Mouse (Mus musculus) layer of hippocampus, postnatal 14 days (tissue): Measurements from ENCODE around the gene Vac14. TPM values are rescaled to one million over a fixed set of nuclear protein-coding genes. Genes with fewer than 3 reads are reported as not detected.

Source experiments
- DNase-seq, 2 experiments: peaks; one replicate each; pipeline ENCODE4 v3.0.0; 2021 to 2022; ENCODE audit warnings: low spot score in 2 of 2, mixed read lengths in 1 of 2
- total RNA-seq, 2 experiments: library from RNA; stranded (reverse); gene quantifications; 2 replicates each; pipeline ENCODE4 v1.2.3; 2021

The Vac14 gene
- total RNA-seq, 2 experiments from 2014 or later = 24.5 to 26.6 TPM

DNA sequence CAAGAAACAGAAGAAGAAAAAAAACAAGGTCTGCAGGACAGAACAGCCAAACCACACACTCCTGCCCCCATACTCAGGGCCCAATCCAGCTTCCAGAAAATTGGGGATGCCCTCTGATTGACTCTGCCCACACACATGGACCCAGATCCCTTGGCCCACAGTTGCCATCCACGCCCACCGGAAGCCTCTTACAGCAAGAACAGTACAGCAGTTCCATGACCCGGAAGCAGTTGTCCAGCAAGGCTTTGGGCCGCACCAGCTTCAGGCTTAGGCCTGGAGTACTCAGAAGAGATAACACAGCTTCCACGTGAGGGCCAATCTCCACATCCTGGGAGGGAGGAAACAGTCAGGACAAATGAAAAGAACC lies 124.0 kb downstream of the Vac14 start:
- DNase-seq = no peak

DNA sequence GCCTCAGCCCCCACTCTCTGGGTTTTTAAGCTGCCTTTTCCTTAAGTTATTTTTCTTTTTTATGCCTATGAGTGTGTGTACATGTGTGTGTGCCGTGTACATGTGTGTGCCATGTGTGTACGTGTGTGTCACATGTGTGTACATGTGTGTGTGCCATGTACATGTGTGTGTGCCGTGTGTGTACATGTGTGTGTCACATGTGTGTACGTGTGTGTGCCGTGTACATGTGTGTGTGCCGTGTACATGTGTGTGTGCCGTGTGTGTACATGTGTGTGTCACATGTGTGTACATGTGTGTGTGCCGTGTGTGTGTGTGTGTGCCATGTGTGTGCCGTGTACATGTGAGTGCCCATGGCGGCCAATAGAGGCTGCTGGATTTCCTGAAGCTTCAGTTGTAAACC lies 126.8 kb downstream of the Vac14 start:
- no peak for DNase-seq

DNA sequence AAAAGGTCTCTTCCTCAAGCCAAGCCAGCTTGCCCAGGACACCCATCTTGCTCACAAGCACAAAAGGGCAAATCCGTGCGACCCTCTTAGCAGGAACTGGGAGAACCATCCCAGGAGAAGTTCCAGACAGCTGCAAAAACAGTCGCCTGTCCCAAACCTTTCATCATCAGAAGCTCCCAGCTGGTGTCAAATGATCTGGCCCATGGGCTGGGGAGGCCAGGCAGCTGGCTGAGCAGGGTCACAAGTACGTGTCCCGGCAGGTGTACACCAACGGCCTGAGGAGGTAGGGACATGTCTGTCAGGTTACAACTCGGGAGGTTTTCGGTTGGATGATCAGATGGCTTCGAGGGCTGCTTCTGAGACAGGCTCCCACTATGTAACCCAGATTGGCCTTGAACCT lies 128.3 kb downstream of the Vac14 start:
- DNase-seq = no peak

DNA sequence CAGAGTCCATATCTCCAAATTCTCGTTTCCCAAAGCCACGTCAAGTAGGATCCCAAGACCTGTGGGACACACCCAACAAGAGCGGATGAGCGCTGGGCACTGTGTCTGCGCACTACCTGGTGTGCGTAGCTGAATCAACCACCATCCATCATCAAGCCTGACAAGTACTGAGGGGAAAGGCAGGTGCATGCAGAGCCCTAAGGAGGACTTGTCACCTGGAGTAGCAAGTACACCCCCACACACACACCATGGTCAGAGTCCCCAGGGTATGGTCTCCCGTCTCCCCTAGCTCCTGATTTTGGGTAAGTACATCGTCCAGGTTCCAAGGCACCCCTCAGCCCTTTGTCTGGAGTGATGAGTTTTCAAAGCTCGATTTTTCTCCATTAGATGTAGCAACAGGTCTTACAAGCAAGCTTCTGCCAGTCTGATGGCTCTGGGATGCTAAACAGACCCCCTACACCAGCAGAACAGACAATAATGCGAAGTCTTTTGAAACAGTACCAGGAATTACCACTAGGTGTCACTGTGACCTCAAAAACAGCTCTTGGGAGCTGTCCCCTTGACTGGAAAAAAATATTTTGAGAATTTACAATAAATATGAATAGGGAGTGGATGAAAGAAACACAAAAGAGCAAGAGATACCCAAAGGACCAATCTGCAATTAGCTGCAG lies 131.2 kb downstream of the Vac14 start:
- DNase-seq = peak; percentile 45 to 81

DNA sequence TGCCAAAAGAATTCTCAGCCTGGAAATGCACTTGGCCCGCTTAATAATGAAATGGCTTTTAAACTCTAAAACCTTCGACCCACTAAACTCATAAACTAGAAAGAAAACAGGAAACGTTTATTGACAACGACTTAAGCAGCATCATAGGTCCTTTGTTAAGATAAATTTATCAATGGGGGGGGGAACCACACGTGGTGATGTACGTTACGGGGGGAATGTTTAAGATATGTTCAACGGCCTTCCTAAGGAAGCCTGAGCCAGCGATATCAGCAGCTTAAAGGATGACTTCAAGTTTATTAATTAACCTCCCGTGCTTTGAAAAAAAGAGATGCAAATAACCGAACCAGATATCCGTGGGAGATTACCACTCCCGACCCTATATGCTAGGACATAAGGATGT lies 131.9 kb downstream of the Vac14 start:
- DNase-seq = no peak

DNA sequence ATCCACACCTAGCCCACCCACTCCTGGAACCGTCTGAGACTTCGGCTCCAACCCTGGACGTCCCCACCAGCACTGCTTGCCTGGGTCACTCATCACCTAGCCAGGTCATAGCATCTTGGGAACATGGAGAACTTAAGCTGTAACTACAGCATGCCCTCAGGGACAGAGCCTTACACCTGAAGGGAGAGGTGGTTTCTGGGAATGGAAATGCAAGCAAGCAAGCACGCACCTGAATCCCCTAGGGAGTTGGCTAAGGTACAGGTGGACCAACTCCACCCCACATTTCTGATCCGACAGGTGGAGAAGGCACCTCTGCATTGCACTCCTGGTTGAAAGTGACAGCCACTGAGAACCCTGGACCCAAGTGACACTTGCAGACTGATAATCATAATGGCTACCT lies 133.1 kb downstream of the Vac14 start:
- no peak for DNase-seq

DNA sequence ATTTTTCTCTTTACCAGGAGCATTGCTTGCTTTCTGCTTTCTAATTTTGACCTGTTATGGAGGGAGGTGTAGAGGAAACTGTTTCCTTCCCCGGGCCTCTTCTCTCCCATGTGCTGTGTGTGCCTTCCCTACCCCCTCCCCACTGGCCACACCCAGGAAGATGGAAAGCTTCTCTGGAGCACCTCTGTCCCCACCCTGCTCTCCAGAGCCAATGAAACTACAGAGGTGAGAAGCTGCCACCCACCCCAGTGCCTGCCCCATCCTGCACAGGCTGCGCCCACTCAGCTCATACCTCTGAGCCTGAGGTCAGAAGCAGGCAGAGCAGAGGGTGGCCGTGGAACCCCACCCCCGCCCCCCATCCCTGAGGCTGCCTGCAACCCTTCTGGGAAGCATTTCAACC lies 136.3 kb downstream of the Vac14 start:
- no peak for DNase-seq

DNA sequence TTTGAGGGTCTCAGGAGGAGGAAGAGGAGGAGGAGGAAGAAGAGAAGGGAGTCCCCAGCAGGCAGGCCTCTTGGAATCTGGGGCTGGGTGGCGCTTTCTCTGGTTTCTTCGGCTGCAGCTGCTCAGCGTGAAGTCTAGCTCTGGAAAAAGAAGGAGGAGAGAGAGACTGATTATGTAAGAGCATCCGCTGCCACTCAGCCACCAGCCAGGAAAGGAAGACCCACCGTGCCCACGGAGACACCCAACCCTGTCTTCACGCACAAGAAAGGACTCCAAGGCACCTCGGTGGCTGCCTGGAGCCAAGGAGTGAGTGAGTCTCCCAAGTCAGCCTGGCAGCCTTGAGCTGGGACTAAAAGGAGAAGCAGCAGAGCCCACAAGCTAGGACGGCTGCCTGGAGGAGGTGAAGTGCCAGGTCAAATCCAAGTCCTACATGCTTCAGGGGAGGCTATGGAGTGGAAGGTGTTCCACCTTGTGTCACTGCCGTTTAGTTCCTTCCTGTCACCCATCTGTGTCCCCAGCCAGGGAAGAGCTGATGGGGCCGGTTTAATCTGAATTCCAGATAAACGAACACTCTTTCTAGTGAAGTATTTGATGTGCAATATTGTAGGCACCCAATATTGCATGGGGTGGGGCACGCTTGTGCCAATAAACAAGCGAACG lies 137.3 kb downstream of the Vac14 start:
- DNase-seq = no peak

DNA sequence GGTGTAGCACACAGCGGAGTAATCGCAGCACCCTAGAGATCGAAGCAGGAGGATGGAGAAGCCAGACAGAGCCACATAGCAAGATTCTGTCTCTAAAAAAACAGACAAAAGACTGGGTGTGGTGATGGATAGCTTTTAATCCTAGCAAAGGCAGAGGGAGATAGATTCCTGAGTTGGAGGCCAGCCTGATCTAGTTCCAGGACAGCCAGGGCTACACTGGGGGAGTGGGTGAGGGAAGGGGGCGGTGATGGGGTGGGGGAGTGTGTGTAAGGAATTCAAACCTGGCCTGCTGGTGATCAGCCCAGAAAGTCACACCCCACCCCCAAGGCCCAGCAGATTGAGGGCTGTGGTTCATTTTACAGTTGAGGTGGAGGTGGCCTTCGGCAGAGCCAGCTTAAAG lies 137.8 kb downstream of the Vac14 start:
- DNase-seq = no peak

DNA sequence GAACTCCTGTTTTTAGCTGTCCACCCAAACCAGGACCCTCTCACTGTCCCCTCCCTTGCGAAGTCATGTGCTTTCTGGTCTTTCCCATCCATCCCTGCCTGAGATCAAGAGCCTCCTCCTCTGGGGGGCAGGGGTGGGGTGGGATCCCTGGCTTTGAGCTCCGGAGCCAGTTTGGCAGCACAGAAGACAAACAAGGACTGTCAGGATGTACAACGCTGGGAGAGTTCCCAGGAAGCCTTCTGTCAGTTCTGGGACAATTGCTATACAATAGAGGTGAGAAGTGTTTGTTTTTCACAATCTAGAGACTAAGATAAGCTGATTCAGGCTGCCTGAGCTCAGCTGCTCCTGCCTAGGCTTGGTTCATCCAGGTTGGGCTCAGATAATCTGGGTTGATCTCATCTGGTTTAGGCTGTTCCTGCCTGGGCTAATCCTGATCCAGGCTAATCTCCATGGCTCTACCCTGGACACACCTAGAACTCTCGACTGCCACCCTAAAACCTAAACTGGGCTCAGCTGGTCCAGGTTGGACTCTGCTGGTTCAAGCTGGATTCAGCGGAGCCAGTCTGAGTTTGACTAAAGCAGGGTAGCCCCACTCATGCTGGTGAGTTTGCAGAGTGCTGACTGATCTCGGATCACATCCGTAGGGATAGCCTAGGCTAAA lies 142.0 kb downstream of the Vac14 start:
- peak in 1 of 2 experiments; percentile 55 for DNase-seq

DNA sequence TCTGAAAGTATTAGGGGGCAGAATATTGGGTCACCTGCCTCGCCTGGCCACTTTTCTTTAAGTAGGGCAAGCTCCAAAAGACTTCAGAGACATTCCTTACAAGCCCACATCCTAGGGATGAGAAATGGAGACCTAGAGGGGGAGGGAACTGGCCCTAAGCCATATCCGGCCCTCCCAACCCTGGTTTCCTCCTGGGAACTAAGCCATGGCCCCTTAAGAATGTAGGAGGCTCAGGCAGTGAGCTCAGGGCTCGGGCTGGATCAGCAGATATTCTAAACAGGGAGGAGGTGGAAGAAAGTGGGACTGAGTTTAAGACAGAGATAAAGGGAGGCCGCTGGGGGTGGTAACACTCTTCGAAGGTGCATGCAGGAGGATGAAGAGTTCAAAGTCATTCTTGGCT lies 142.8 kb downstream of the Vac14 start:
- DNase-seq = no peak

DNA sequence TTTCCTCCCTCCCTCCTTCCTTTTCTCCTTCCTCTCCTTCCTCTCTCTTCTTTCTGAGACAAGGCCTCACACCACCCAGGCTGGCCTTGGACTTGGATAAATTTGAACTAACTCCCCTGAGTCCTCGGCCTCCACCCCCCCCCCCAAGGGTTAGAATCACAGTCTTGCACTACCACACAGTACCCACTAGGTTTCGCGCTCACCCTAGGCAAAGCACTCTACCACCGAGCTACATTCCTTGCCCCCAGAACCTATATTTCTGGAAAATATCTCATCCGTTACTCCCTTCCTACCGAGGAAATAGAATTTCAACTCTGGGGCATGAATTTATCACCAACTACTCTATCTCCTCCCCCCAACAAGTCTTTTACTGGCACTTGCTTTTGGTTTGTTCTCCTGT lies 143.6 kb downstream of the Vac14 start:
- DNase-seq = no peak

DNA sequence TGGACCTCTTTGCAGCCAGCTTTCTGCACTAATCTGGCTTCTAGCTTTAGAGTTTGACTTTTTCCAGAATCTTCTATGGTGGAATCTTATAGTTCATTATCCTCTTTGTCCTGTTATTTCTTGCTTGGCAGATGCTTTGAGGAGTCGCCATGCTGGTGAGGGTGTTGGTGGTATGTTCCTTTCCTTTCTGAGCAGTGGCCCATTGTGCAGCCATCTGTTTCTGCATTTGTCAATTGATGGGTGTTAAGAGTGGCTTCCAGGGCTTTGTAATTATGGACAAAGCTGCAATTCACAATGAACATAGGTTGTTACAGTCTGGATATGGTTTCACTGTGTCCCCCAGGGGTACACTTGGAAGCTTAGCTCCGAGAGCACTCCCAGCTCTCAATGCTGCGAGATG lies 146.3 kb downstream of the Vac14 start:
- DNase-seq = no peak

DNA sequence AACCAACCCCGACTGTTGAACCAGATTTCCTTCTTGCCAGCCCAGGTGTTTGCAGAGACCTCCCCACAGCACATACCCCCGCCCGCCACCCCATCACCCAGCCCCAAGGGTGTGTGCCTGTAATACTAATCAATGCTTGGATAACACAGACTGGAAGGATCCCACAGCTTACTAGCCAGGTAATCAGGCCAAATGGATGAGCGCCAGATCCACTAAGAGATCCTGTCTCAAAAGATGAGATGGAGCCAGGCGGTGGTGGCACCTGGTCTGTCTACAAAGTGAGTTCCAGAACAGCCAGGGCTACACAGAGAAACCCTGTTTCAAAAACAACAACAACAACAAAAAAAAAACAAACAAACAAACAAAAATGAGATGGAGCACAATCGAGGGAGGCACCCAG lies 148.9 kb downstream of the Vac14 start:
- no peak for DNase-seq

Other genes starting within 250 kb of the Vac14 start
- gene Mtss1l, start 102.9 kb downstream of the Vac14 start, total RNA-seq = 100 to 1,000 TPM; 220 to 233 TPM
- 10 to 100 TPM; 65.2 to 75.8 TPM for gene Il34, start 187.3 kb downstream of the Vac14 start, total RNA-seq
- 10 to 100 TPM; 60.8 to 65.7 TPM for gene Cog4, start 228.0 kb downstream of the Vac14 start, total RNA-seq
- gene Sf3b3, start 228.2 kb downstream of the Vac14 start, total RNA-seq = 10 to 100 TPM; 59.2 to 61.3 TPM